Mouse (Mus musculus) cerebellum, postnatal 25 days (tissue): ENCODE data around the gene Uck1.

Source experiments
- DNase-seq, 2 experiments: peaks; one replicate each; pipeline ENCODE4 v3.0.0; 2021; ENCODE audit warnings: mixed read lengths in 2 of 2

The Uck1 gene

GRCm38 (mm10) chr2:32258887-32259533 lies 949 bp downstream of the Uck1 start:
- peak in 1 of 2 experiments; percentile 22 for DNase-seq

GRCm38 (mm10) chr2:32256273-32256672 lies 3.7 kb downstream of the Uck1 start:
- DNase-seq = no peak

- DNase-seq = no peak
Measured at GRCm38 (mm10) chr2:32254563-32254962, 5.4 kb downstream of the Uck1 start.

- DNase-seq = no peak
Measured at GRCm38 (mm10) chr2:32253352-32253751, 6.6 kb downstream of the Uck1 start.

- peak in 1 of 2 experiments; percentile 23 for DNase-seq
Measured at GRCm38 (mm10) chr2:32252658-32253057, 7.3 kb downstream of the Uck1 start.

GRCm38 (mm10) chr2:32251791-32252527 lies 8.0 kb downstream of the Uck1 start:
- DNase-seq = peak in 1 of 2 experiments; percentile 41

- peak in 1 of 2 experiments; percentile 24 for DNase-seq
Measured at GRCm38 (mm10) chr2:32248377-32249361, 11.3 kb downstream of the Uck1 start.

GRCm38 (mm10) chr2:32246741-32247140 lies 13.2 kb downstream of the Uck1 start:
- DNase-seq = no peak

GRCm38 (mm10) chr2:32242986-32243385 lies 17.0 kb downstream of the Uck1 start:
- no peak for DNase-seq

- no peak for DNase-seq
Measured at GRCm38 (mm10) chr2:32240591-32240990, 19.4 kb downstream of the Uck1 start.

GRCm38 (mm10) chr2:32238708-32239435 lies 21.1 kb downstream of the Uck1 start:
- DNase-seq = no peak

- no peak for DNase-seq
Measured at GRCm38 (mm10) chr2:32237571-32237970, 22.4 kb downstream of the Uck1 start.

- DNase-seq = peak; percentile 70 to 75
Measured at GRCm38 (mm10) chr2:32236760-32237487, 23.0 kb downstream of the Uck1 start.

- DNase-seq = peak; percentile 93 to 95
Measured at GRCm38 (mm10) chr2:32235886-32236759, 23.8 kb downstream of the Uck1 start, which contains the start of gene Pomt1. Pomt1 (plus strand) TSS chr2:32236590.

- DNase-seq = peak in 1 of 2 experiments; percentile 20
Measured at GRCm38 (mm10) chr2:32235433-32235832, 24.5 kb downstream of the Uck1 start.

GRCm38 (mm10) chr2:32222057-32222456 lies 37.9 kb downstream of the Uck1 start:
- no peak for DNase-seq

- DNase-seq = no peak
Measured at GRCm38 (mm10) chr2:32221577-32221976, 38.4 kb downstream of the Uck1 start.

GRCm38 (mm10) chr2:32220969-32221368 lies 39.0 kb downstream of the Uck1 start:
- no peak for DNase-seq

GRCm38 (mm10) chr2:32220021-32220420 lies 39.9 kb downstream of the Uck1 start:
- no peak for DNase-seq

- DNase-seq = no peak
Measured at GRCm38 (mm10) chr2:32219501-32219900, 40.5 kb downstream of the Uck1 start.
